Mouse (Mus musculus) G1E (cell line): ENCODE results near the gene Syn3.

Experiments
- CTCF ChIP-seq: IDR thresholded peaks from 2 replicates; pipeline ENCODE4 v1.5.1; 2012; ENCODE audit warnings: low read depth, low read length, inconsistent platforms, mixed read lengths
- POLR2AphosphoS5 ChIP-seq: IDR thresholded peaks from 2 replicates; pipeline ENCODE4 v1.6.1; 2012; ENCODE audit warnings: low read depth, low read length, inconsistent platforms; ENCODE audit not compliant: insufficient replicate concordance
- TAL1 ChIP-seq: conservative IDR thresholded peaks from 2 replicates; pipeline ENCODE4 v1.6.1; 2012; ENCODE audit warnings: low read depth, low read length, inconsistent platforms, mixed read lengths

GRCm38 (mm10) chr10:86063018-86063384, 435.7 kb downstream of the Syn3 start:
- TF ChIP-seq POLR2AphosphoS5 (no peak), TAL1 (no peak), CTCF (no peak)
